Mouse (Mus musculus) mesoderm, embryonic 11.5 days (tissue): ENCODE results near the gene Anxa9.
"Not testable (repeated sequence)": the region's sequence is repeated elsewhere in the genome, so short reads cannot be mapped to it uniquely, and the experiment has no call there.

Experiments
- DNase-seq: peaks from one replicate; pipeline ENCODE4 v3.0.0-alpha.2; 2012; ENCODE audit warnings: low read depth, low spot score

Gene Anxa9

DNA sequence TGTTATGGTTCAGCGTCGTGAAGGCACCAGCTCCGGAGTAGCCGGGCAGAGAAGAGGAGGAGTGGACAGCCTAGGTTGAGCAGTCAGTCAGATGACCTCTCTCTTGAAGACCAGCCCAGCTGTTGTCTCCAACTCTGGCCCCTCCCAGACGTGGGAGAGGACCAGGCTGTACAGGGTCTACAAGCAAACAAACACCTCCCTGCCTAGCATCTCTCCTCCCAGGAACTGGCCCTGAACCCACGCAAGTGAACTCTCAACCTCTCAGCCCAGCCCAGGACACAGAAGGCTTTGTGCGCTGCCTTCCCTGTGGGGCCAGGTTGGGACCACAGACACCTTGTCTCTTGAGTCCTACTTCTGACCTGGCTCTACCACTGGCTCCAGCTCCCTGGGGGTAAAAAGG, at the start of gene Anxa9:
Gene Anxa9 (minus strand): TSS at position 77 of the 400 bp plus-strand sequence.
- DNase-seq, result no peak

DNA sequence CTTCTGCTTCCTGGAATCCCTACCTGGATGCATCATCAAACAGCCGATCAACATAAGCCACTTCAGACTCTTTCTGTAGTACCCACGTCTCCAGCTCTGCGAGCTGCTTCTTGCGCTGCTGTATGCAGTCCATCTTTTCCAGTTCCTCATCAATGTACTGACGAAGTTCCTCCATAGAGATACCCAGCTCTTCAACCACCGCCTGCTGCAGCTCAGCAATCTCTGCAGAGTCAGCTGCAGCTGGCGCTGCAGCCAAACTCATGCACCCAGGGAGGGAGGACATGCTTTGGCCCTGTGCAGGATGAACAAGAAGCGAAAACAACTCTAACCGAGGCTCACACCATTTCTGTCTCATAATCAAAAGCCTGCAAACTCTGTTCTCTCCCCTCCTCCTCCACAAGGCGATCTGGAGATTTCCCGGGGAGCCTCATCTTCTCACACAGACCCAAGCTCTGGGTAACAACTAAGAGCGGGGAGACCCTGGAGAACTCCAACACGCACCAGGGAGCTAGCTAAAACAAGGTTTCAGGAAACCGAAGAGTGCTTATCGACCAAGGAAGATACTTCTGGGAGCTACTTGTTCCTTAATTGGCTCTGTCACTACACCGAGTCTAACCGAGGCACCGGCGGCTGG, 49.1 kb upstream of the Anxa9 start:
- not testable (repeated sequence) for DNase-seq

DNA sequence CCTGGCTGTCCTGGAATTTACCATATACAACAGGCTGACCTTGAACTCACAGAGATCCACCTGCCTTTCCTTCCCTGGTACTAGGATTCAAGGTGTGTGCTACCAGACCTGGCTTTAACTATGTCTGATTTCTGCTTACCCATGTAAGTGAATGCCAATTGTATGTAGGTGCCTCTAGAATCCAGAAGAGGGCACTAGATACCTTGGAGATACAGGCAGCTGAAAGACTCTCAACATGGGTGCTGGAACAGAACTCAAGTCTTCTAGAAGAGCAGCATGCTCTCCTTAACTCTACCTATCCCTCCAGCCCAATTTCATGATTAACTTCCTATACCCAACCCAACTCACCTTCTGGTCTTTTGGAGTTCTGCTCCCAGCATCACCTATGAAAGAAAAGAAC, 42.5 kb upstream of the Anxa9 start:
- DNase-seq, result peak; percentile 24

DNA sequence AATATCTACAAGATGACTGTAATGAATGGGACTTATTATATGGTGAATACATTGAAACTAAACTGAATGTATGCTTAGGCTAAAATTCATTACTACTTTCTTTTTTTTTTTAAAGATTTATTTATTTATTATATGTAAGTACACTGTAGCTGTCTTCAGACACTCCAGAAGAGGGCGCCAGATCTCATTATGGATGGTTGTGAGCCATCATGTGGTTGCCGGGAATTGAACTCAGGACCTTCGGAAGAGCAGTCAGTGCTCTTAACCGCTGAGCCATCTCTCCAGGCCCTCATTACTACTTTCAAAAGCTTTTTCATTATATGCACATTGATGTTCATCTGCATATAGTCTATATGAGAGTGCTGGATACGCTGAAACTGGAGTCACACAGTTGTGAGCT, 41.4 kb upstream of the Anxa9 start:
- DNase-seq, result not testable (repeated sequence)

DNA sequence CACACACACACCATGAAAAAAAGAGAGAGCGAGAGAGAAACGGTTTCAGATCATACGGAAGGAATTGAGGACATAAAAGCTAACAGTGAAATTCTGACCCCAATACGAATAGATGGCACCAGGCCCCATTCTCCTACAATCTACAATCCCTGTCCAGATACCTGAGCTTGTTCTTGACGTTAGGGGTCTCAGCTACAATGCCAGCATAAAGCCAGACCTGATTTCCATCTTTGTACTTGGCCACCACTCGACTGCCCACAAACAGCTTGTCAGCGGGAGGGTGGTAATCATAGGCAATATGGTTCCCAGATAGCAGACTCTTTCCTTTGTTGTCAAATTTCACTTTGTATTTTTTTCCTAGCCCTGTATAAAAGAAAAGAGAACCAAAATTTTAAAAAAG, 39.5 kb upstream of the Anxa9 start:
- no peak for DNase-seq

DNA sequence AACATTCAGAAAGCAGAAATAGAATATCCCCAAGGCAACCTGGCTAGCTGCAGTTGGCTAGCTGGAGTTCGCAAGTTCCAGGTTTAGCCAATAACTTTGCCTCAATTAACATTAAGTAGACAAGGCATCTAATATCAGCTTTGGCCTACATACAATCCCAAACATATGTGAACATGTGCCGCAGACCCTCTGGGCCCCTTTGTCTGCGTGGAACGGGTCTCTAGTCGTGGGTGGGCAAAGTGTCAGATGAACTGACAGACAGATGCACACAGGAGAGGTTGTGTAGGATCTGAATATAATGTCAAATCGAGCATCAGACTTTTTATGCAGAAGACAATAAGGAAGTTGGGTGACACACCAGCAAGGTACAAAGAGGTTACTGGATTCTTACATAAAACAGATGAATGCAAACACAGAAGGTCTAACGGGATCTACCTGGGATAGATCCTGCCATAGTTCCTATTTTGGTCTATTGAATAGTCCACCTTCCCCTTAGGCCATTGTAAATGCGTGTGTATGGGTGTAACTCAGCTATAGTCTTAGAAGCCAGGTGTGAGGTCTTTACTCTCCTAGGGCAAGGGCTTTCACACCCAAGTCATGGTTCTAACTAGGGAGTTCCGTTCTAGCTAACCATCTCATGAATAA, 36.5 kb upstream of the Anxa9 start:
- DNase-seq, result not testable (repeated sequence)

DNA sequence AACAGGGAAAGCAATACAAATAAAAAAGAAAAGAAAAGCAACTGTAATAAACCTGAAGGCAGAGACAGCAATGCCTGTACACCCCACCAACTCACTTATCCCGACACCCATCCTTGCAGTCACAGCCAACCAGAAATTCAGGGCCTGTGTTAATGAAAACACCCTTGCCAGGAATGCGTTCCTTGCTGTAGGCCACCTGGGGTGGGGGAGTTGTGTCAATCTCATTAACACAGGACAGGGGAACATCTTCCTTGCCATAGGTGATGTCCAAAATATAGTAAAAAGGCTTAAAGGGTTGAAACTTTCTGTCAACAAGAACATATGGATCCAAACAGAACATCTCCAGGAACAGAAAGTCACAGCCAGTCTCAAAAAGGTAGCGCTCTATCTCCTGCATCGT, 31.3 kb upstream of the Anxa9 start:
- DNase-seq, result no peak

DNA sequence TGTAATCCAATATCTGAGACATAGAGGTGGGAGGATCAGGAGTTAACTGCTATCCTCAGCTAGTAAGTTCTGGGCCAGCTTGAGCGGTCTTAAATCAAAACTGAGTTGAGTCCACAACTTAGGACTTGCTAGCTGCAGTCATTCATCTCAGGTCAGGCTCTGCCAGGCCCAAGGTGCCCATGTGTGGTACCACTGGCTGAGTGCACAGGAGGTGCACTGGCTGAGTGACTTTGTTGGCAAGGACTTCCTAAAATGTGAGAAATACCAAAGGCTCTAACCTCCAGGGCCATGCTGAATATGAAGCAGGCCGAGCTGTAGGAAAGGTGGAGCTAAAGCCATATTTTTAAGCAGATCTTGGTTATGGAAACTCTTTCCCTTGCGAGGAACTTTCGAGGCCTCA, 30.4 kb upstream of the Anxa9 start:
- no peak for DNase-seq

DNA sequence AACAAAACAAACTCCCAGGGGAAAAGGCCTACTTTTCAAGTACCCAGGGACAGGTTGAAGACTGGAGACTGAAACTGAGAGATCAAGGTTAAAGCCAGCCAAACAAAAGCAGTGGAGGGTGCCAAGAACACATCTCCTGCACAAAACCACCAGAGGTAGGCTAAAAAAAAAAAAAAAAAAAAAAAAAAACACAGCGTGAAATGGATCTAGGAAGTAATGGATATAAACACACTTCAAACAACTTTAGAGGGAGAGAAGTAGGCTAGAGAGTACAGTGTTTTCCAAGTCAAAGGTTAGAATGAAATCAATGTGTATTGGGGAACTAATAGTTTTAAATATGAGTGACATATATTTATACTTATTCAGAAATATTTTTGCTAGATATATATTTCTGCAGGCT, 24.6 kb upstream of the Anxa9 start:
- DNase-seq, result no peak

DNA sequence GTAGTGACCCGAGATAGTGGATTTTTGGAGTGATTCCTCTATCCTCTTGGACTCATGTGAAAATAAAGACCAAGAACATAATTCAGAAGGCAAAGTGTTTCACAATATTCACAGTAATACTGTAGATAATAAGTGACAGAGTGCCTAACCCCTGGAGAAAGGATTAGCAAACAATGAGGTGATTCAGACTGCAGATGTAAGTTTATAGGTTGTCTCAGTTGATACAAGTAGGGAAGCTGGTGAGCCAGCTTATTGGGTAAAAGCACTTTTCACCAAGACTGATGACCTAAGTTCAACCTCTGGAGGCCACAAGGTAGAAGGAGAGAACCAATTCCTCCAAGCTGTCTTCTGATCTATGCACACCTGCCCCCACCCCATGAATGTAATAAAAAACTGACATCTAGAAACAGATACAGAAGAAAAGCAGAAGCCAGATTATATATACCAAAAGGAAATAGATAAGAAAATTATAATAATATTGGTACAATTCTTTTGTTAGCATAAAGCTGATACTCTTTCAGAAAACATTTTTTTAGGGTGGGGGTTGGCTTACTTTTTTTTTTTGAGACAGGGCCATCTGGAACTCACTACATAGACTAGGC, 21.9 kb upstream of the Anxa9 start:
- DNase-seq, result no peak

DNA sequence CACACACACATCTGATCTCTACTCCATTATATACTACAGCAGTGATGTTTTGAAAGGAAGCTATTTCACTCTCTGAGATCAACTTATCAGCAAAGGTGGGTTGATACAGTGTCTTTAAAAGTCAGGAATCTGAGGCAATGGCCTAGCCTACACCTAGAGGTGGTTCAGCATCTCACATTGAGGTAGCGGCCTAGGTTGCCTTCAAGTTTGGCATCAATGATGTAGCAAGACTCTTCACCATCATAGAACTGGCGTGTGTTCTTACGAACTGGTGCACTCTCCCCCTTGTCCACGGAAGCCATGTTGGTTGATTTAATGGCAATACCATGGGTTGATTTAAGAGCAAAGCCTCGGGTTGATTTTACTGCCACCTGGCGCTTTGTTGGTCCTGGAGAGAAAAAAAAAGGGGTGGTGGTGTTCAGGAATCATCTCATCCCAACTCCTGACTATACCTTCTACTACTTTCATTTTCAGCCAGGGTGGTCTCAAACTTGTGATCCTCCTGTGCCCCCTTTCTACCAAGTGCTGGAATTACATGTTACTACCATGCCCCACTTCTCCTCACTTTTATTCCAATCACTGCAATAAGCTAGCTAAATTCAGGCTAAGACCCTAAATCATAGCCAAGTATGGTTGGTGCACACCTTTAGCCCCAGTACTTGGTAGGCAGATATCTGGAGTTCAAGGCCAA, 17.6 kb upstream of the Anxa9 start:
- no peak for DNase-seq

DNA sequence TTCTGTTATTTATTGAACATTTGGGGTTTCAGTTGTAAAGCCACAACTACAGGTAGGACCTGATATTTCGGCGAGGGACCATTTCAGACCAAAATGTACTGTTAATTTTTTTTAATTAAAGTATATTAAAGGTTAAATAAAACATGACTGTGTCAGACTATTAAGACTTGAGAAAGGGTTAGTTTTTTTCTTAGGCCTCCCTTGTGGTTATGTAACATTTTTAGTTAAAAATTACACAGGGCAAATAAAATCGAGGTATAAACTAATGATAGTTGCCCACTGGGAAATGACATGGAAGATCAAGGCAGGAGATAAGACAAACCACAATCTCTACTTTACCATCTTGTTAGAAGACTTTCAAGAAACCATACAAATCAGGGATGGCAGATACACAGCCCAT, 16.5 kb upstream of the Anxa9 start:
- no peak for DNase-seq

DNA sequence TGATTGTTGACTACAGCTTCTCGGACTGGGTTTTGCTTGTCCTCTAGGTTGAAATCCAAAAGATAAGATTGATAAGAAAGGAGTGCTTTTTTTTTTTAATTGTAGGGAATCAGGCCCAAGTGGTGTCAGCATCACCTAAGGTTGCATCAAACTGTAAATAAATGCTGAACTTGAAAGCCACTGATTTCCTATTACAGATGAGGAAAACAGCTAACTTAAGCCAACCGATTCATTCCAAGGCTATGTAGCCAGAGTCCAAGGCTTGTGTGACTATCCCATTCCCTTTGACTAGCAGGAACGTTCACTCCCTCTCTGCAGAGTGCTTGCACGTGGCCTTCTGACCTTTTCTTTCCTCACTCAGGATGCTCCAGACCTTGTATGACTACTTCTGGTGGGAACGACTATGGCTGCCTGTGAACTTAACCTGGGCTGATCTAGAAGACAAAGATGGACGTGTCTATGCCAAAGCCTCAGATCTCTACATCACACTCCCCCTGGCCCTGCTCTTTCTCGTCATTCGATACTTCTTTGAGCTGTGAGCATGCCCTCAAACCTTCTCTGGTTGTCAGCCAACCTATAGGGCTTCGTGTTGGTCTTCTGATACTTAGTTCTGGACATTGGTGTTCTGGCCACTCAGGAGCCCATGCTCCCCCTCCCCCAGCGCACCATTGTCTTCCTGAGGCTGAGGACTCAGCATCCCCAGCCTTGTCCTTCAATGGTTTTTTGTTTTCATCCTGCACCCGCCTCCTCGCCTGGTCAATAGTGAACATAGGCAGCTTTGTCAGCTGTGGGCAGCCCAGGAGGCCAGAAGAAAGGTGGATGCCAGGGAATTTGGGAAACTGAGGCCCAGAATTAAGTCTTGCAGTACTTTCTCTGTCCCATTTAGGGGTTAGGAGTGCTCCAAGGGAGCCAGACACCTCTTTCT, 13.0 kb upstream of the Anxa9 start:
- no peak for DNase-seq

DNA sequence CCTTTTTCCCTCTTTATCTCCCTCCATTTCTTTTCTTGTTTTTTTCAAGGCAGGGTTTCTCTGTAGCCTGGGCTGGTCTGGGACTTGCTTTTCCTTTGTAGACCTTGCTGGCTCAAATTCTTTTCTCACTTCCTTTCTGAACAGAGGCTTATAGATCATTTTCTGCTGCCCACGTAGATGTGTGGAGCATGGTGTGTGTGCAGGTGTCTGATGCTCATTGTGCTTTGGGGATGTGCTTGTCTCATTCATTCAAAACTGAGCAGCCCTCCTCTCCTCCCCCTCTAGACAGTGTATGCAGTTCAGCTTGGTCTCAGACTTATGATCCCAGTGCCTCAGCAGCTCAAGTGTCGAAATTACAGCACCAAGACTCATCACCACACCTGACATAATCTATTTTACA, 12.1 kb upstream of the Anxa9 start:
- no peak for DNase-seq

DNA sequence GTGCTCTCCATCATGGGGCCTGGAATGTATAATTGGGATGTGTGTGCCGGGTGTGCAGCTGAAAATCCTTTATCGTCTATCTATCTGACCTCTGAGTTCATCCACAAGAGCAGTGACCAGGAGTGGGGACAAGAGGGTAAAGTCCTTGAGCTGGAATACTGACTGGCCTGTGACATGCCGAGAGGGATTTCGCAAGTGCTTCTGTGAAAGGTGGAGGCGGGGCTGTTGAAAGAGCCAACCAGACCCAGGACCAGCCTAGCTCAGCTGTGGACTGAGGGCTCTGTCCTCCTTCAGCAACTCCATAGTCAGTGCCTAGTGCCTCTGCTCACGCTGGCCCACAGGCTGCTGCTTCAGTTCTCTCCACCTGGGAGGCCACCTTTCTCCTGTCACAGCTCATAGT, 11.6 kb upstream of the Anxa9 start:
- no peak for DNase-seq

DNA sequence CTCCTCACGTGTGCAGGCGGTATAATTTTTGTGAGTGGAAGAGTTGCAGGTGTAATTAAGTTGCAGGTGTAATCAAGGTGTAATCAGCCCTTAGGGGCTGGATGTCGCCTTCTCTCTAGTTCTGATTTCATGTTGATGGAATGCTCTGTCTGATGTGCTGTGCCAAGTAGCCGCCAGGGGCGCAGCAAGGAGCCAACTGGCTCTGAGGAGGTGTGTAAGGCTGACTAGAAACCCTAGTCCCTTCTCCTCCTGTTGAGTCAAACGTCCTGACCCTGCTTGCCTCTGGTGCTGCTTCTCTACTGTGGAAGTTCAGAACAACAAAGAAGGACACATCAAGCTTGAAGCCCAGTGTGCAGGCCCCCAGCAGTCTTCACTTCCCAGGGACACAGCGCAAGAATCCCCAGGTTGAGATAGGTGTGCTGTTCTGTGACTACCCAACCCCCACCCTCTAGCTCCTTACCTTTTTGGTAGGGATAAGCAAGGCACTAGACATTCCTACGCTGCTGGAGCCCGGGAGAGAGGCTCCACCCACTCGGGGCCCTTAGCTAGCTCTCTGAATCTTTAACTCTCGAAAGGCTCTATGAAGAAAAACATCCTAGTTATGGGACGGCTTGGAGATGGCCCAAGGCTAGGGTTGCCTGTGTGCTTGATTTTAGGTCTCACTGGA, 10.6 kb upstream of the Anxa9 start:
- DNase-seq, result peak; percentile 67

DNA sequence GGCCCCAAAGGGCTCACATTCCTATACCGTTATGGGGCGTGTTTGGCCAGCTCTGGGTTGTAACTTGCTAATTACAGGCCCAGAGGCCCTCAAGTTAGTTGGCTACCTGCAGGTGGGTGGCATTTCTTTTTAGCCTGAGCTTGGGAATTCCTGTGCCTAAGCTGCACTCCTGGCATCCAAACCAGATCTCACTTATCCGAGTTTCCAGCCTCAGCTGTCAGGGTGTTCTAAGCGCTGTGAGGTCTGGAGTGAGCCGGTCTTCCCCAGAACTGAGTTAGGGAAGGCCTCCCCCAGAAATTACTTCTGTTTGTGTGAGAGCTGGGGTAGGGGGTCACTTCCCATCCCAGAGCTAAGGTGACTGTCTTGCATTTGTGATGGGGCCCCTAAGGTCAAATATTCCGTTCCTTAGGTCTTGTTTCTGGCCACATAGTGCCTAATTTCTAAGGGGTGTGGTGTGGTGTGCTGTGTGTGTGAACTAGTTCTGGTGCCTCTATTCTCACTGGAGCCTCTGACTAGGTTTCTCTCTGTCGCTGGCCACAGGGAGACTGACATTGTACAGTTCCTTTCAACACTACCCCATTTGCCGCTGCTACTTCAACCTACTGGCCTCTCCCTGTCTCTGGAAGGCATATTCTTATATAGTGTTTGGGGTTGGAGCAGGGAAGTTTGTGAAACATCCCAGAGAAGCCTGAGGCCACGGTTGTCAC, 9.0 kb upstream of the Anxa9 start:
- DNase-seq, result no peak

DNA sequence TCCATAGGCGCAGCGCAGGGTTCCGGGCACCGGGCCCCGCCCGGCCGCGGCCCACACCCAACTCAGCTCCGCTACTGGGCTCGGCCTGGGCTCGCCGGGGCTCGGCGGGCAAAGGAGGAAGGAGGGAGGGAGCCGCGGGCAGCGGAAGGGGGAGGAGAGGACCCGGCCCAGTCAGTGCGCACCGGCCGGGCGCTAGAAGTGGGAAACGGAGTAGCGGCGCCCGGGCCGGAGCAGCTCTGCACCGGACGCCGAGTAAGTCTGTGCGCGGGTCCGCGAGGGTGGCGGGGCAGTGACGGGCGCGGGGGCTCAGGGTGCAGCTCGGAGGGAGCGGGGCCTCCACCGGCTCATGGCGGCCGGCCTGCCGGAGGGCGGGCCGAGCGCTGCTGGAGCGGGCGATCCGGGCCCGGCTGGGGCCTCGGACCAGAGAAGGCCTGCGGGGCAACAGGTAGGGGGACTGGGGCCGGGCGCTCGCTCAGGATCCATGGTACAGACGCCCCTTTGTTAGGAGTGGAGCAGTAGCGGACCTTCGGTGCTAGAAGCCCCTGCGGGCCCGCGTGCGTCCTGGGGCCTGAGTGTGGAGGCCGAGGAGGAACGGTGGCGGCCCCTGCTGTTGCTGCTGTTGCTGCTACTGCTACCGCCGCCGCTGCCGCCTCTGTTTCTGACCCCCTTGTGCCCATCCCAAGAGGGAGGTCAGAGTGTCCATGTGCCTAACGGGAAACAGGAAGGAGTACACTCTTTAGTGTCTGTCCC, 8.3 kb upstream of the Anxa9 start:
- DNase-seq, result peak; percentile 87

DNA sequence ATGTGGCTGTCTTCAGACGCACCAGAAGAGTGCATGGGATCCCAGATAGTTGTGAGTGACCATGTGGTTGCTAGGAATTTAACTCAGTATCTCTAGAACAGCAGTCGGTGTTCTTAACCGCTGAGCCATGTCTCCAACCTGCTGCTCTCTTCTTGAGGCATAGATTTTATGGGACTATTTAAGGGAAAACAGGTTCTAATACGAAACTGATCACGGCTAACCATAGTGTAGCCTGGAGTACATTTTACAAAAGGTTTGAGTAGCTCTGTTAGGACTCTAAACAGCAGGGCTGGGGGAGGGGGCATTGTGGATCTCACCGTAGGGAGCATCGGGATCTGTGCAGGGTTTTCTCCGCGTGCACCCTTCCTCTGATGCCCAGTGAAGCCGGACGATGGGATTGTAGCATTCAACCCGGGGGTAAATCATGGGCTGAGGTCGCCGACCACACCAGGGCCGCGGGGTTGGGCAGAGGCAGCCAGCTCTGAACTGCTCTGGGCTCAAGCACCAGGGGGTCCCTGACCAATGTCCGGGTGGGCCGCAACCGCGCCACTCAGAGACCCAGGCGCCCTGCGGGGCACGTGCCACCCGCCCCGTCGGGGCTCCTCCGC, 7.6 kb upstream of the Anxa9 start, which contains the start of gene Cers2:
Gene Cers2 (plus strand): TSS at position 306 of the 608 bp plus-strand sequence.
- DNase-seq, result peak; percentile 11
